Mouse (Mus musculus) left cerebral cortex, postnatal 36 days (tissue): Measurements from ENCODE around the gene Crtc1. TPM values are rescaled to one million over a fixed set of nuclear protein-coding genes. Genes with fewer than 3 reads are reported as not detected.

Experiments
- DNase-seq, 2 experiments: peaks; one replicate each; pipeline ENCODE4 v3.0.0; 2021 to 2022; ENCODE audit warnings: low spot score in 2 of 2, mixed read lengths in 1 of 2
- intact Hi-C: fragments of 180-260 bp; cut with DNase I; formaldehyde crosslinking; loops from one replicate; pipeline ENCODE4 v1.15.1; 2025
- total RNA-seq, 2 experiments: library from RNA; stranded (reverse); gene quantifications; 2 replicates each; pipeline ENCODE4 v1.2.3; 2021

Gene Crtc1
- total RNA-seq, 2 experiments from 2014 or later = 116 to 140 TPM

GRCm38 (mm10) chr8:70435156-70435555, 4.2 kb downstream of the Crtc1 start:
- no peak for DNase-seq
- intact Hi-C loops = loop anchor here (5.0 kb wide), 1 partner anchor 67 kb away; no protein-coding TSS in a partner anchor

- intact Hi-C loops = no loop called here
- DNase-seq = no peak
These were observed 6.3 kb downstream of the Crtc1 start for GRCm38 (mm10) chr8:70432991-70433536.

- no peak for DNase-seq
- intact Hi-C loops = no loop called here
These were observed 8.2 kb downstream of the Crtc1 start for GRCm38 (mm10) chr8:70431213-70431612.

GRCm38 (mm10) chr8:70426300-70426907, 13.0 kb downstream of the Crtc1 start:
- no peak for DNase-seq
- intact Hi-C loops = no loop called here

GRCm38 (mm10) chr8:70422722-70423121, 16.7 kb downstream of the Crtc1 start:
- intact Hi-C loops = no loop called here

GRCm38 (mm10) chr8:70421349-70422104, 17.9 kb downstream of the Crtc1 start:
- intact Hi-C loops = no loop called here
- DNase-seq = no peak

More at GRCm38 (mm10) chr8:70422722-70423121, 16.7 kb downstream of the Crtc1 start:
- no peak for DNase-seq

- intact Hi-C loops = loop anchor here (5.0 kb wide), 2 partner anchors 32 to 67 kb away; partner anchors contain the start of gene Tmem59l
- no peak for DNase-seq
These were observed 19.3 kb downstream of the Crtc1 start for GRCm38 (mm10) chr8:70419879-70420643.

- intact Hi-C loops = loop anchor here (5.0 kb wide), 2 partner anchors 33 to 68 kb away; partner anchors contain the start of gene Tmem59l
- peak; percentile 66 to 70 for DNase-seq
These were observed 20.4 kb downstream of the Crtc1 start for GRCm38 (mm10) chr8:70418954-70419353.

GRCm38 (mm10) chr8:70417914-70418313, 21.5 kb downstream of the Crtc1 start:
- peak; percentile 77 to 87 for DNase-seq
- intact Hi-C loops = loop anchor here (5.0 kb wide), 2 partner anchors 34 to 69 kb away; partner anchors contain the start of gene Tmem59l

- peak; percentile 59 to 71 for DNase-seq
- intact Hi-C loops = loop anchor here (5.0 kb wide), 2 partner anchors 35 to 70 kb away; partner anchors contain the start of gene Tmem59l
These were observed 22.4 kb downstream of the Crtc1 start for GRCm38 (mm10) chr8:70416941-70417340.

GRCm38 (mm10) chr8:70415540-70416451, 23.6 kb downstream of the Crtc1 start:
- intact Hi-C loops = loop anchor here (2.0 to 5.0 kb wide), 3 partner anchors 37 to 87 kb away; partner anchors contain the start of gene Tmem59l
- peak; percentile 40 to 42 for DNase-seq

GRCm38 (mm10) chr8:70414310-70414946, 25.0 kb downstream of the Crtc1 start:
- DNase-seq = no peak
- intact Hi-C loops = loop anchor here (2.0 kb wide), 1 partner anchor 88 kb away; no protein-coding TSS in a partner anchor

GRCm38 (mm10) chr8:70410281-70410680, 29.1 kb downstream of the Crtc1 start:
- intact Hi-C loops = no loop called here
- DNase-seq = no peak

- DNase-seq = peak; percentile 36 to 56
- intact Hi-C loops = no loop called here
These were observed 29.9 kb downstream of the Crtc1 start for GRCm38 (mm10) chr8:70409455-70409871.

- intact Hi-C loops = no loop called here
- no peak for DNase-seq
These were observed 30.4 kb downstream of the Crtc1 start for GRCm38 (mm10) chr8:70409019-70409418.

GRCm38 (mm10) chr8:70408301-70408700, 31.1 kb downstream of the Crtc1 start:
- no peak for DNase-seq
- intact Hi-C loops = no loop called here

- intact Hi-C loops = no loop called here
- DNase-seq = no peak
These were observed 32.8 kb downstream of the Crtc1 start for GRCm38 (mm10) chr8:70406427-70407069.

GRCm38 (mm10) chr8:70405189-70405588, 34.2 kb downstream of the Crtc1 start:
- DNase-seq = no peak
- intact Hi-C loops = no loop called here
